Mouse (Mus musculus) hindlimb bud, embryonic 11.5 days (tissue): ENCODE data around the gene Rdx.
"Not testable (repeated sequence)": the region's sequence is repeated elsewhere in the genome, so short reads cannot be mapped to it uniquely, and the experiment has no call there.

Source experiments
- DNase-seq: peaks from one replicate; pipeline ENCODE4 v3.0.0-alpha.2; 2012; ENCODE audit warnings: low read depth, low spot score; ENCODE audit errors: extremely low spot score

The Rdx gene

GRCm38 (mm10) chr9:52052221-52052620 lies 5.2 kb downstream of the Rdx start:
- DNase-seq, result no peak

DNA sequence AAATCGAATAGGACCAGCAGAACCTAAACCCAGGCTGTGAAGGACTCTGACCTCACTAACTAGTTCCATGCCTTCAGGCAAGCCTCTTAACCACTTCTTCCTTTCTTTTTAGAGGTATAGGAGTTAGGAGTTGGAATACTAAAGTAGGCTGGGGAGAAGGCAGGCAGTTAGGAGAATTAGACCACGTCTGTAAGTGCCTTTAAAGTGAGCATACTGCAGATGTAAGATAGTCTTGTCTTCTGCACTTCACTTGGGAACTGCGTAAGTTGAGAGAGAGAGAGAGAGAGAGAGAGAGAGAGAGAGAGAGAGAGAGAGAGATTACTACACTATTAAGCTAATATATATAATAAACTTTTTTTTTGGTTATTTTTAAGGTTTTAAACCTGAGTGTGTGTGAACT lies 8.3 kb downstream of the Rdx start:
- DNase-seq, result no peak

DNA sequence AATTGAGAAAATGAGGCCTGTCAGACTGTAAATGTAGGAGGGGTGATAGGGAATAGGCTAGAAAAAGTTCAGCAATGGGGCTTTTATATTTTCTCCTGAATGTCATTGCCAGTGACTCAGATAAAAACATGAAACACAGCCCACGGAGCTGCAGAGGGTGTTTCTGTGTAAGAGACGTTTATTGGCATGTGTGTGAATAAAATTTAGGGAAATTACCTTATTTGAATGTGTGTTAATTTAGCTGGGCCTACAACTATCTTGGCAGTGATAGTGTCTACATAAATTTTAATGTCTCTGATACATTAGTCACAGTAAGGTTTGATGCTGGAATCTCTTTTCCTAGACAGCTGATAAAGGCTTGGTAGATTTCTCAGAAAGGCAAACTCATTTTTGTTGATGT lies 12.8 kb downstream of the Rdx start:
- DNase-seq, result no peak

DNA sequence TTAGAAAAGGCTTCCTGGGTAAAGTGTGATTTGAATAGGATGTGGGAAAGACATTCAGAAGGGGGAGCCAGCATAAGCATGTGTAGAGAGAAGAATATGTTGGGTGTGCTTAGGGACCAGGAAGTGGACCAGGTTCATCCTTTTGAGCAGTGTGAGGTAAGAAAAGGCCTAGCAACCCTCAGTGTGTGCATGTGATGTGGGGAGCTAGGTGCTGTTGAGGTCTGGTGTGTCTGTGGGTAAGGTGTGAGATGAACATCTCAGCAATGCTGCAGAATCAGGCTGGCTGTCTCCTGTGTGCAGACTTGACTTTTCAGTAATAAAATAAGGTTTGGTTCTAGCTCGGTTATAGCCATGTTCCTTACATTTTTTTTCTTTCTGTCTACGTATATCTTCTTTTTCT lies 23.1 kb downstream of the Rdx start:
- no peak for DNase-seq

GRCm38 (mm10) chr9:52071352-52071751 lies 24.4 kb downstream of the Rdx start:
- DNase-seq, result not testable (repeated sequence)

GRCm38 (mm10) chr9:52072202-52072601 lies 25.2 kb downstream of the Rdx start:
- no peak for DNase-seq

- DNase-seq, result no peak
These were observed 29.1 kb downstream of the Rdx start for GRCm38 (mm10) chr9:52076089-52076488.

- DNase-seq, result no peak
These were observed 30.7 kb downstream of the Rdx start for GRCm38 (mm10) chr9:52077692-52078091.

GRCm38 (mm10) chr9:52081979-52082378 lies 35.0 kb downstream of the Rdx start:
- no peak for DNase-seq

DNA sequence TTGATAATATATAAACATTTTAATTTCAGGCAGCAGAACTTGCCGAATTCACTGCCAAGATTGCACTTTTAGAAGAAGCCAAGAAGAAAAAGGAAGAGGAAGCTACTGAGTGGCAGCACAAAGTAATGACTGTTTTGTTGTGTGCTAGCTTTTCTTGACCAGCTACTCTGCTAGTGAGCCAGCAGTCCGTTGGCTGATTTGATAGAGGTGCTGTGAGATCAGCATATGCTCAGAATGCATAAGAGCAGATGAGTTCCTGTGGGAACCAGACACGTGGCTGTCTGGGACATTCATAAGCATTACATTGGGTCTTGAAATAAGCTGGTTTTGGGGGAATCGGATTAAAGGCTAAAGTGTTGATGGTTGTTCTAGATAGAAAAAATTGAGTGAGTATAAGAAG lies 35.4 kb downstream of the Rdx start:
- DNase-seq, result no peak

DNA sequence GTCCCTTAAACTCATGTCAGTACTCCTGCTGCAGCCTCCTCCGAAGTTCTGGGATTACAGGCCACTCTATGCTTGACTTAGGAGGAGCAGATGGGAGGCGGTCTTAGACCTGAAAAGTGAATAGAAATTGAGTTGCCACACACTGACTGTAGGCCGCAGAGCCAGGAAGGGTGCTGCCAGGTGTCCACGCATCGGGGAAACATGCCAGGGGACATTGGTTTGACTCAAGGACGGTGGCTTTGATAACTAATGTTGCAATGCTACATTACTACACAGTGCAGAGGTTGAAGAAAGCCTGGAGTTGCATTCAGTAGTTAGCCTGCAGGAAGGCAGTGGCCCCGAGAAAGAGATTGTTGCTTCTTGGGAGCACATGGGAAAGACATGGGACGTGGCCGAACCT lies 44.8 kb downstream of the Rdx start:
- DNase-seq, result no peak

- DNase-seq, result no peak
These were observed 45.3 kb downstream of the Rdx start for GRCm38 (mm10) chr9:52092311-52092710.

DNA sequence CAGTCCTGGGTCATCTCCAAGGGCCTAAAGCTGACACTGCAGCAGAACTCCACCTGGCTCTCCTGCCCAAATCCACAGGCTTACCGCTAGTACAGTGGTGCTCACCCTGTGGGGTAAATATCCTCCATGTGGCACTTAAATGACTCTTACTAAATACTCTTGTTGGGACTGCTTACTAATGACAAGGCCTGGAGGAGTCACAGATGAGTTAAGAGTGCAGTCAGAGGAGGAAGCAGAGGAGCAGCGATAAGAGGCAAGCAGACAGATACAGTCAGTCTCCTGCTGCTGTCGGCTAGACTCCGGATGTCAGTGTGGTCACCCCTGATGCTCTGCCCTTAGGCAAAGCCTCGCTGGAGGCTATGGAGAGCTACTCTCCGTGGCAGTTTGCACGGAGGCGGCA lies 46.1 kb downstream of the Rdx start:
- no peak for DNase-seq

DNA sequence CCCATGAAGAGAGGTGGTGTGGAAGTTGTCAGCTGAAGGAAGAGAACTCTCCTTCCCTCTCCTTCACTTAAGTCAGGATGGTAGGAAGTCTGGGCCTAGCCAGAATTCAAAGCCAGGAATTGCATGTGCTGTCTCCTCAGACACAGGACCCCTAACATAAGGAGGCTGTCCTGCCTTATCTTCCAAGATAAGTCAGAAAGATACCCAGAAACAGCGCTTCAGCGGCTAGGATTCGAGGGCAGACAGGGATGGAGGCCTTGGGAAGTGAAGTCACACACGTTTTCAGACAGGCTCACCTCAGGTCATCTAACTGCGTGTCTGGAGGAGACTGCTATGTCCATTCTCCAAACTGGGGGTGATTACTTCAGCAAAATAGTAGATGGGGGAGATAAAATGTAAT lies 47.0 kb downstream of the Rdx start:
- no peak for DNase-seq

DNA sequence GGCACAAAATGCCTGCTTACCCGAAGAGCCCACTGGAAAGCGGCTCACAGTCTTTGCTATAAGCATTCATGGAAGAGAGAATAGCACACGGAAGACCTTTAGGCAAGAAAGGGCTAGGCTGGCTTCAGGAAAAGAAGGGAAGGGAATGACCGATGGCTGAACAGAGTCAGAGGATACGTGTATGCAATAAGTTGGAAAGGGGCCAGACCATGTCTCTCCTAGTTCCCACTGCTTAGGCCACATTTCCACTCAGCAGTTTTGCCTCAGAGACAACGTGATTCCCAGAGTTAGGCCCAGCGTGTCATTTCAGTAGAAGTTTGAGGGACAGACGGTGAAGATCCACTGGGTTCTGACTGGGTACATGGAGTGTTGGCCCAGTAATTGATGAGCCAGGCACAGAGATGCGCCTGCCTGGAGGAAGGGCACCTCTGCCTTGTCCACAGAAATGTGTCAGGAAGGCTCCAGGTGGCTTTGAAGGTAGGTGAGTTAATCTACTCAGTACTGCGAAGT lies 47.6 kb downstream of the Rdx start:
- no peak for DNase-seq

DNA sequence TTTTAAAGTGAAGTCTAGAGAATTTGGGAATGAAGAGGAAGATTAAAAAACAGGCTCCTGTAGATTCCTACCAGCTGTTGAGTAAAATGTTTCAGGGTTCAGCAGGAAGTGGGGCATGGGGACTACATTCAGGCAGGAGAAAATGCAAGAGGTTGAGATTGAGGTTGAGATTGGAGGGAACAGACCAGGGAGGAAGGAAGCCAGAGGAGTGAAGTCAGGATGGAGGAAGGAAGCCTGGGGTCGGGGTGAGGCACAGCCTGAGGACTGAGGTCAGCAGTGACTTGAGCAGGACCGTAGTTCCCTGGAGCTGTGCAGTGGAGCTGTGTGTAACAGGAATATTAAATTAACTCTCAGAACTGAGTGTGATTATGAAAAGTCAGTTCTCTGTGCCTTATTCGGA lies 48.7 kb downstream of the Rdx start:
- DNase-seq, result no peak

DNA sequence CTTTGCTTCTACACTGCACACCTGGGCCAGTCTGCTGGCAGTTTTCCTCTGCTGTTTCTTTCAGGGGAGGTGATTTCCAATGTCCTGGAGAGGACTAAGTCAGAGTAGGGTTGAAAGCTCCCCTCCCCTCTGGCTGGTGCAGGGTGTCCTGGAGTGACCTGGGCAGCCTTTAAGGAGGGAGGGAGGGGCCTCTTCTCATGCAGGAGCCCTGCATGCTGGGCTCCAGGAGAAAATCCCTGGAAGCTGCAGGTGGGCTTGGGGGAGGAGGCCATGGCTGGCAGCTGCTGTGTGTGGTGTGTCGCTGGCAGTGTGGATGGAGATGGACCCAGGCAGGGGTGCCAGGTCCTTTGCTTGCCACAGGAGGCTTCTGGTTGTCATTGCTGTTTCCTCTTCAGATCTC lies 50.4 kb downstream of the Rdx start:
- DNase-seq, result no peak

DNA sequence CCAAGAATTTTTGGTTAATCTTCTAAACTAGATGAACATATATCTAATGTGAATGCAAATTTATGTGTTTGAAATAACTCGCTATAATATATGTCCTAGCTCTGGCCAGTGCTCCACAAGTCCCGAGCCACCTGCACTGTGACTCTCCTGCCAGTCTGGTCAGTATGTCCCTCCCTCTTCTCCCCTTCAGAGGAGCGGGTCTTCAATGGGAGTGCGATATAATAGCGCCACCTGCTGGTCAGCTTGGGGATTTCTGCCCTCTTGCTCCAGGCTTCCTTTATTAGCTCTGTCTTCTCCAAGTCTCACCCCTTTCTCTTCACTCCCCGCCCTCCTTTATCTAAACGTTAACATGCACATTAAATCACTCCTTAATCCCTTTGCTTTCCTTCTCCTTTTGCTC lies 51.6 kb downstream of the Rdx start:
- DNase-seq, result peak; percentile 63

- no peak for DNase-seq
These were observed 53.5 kb downstream of the Rdx start for GRCm38 (mm10) chr9:52100426-52100825.

DNA sequence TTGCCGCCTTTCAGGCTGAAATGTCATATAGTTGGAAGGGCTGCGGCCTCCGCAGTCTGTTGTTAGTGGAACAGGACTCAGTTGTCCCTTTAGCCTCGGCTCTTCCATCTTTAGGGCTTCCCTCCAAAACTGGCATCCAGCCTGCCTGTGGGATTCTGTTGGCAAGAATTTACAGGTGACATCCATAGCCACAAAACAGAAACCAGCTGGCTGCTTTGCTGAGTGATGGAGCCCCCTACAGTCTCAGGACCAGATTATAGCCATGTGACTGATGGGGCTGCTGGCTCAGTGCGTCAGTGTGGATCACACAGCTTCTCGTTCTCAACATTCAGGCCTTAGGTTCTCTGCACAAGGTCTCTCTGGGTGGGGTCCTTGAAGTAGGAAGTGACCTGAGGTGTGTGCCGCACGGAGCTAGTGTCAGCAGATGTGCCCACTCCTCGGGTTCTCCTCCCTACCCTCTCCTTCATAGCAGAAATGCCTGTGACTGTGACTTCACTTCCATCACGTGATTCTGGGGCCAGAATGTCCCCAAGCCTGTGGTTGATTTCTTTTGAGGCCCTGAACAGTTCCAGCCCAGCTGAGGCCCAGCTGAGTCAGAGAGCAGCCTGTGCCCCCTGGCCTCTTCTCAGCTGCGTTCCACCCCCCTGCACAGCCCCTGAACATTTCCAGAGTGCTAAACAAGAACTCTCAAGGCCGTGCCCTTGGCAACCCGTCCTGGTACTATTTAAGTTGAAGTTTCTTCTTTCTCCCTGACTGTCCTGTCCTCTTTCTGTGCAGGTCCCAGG lies 55.3 kb downstream of the Rdx start:
- DNase-seq, result no peak

- DNase-seq, result no peak
These were observed 56.7 kb downstream of the Rdx start for GRCm38 (mm10) chr9:52103448-52104224.

- DNase-seq, result no peak
These were observed 57.2 kb downstream of the Rdx start for GRCm38 (mm10) chr9:52104225-52104615.
